Mouse (Mus musculus) liver, embryonic 14.5 days (tissue): ENCODE measurements around the gene Eea1.

ENCODE experiments used
- CTCF ChIP-seq: IDR thresholded peaks from 2 replicates; pipeline ENCODE4 v1.5.1; 2016; ENCODE audit warnings: antibody characterized with exemption, low read depth, control low read depth
- EP300 ChIP-seq: IDR thresholded peaks from 2 replicates; pipeline ENCODE4 v1.6.1; 2016; ENCODE audit warnings: antibody characterized with exemption, low read depth

DNA sequence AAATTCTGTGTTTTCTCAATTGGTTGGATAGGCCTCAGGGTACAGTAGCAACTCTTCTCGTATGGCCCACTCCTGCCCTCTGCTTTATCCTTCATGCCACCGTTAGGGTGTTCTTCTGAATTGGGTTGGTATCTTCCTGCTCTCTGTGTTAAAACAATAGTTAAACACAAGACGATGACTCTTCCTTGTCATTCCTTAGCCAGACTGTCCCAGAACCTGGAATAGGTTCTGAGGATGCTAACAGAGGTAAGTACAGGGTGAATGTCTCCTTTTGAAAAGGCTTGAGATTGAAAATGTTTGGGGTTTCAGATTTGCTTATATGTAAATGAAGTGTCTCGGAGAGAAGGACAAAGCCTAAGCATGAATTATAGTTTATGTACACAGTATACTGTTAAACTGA, 30.9 kb downstream of the Eea1 start:
- no peak for TF ChIP-seq CTCF
- no peak for TF ChIP-seq EP300
